8 mouse cellular contexts compared by ENCODE assay signal in genomic region chr8:120500701-120501261, GRCm38 (mm10).
DNase-seq lines count a peak whose midpoint lies in the region; ATAC-seq and TF ChIP-seq lines count a peak whose summit lies in the region.

No protein-coding gene starts in this region.

- no peaks in the 10 kb centered on the region for H3K9me3 ChIP-seq in kidney, embryonic 14.5 days (ENCODE audit: control insufficient read depth, low read length)

- H3K36me3 ChIP-seq in kidney, adult 2 months (ENCODE audit: control insufficient read depth, insufficient read depth, low read length) = no peaks in the 10 kb centered on the region
- H3K36me3 ChIP-seq in kidney, embryonic 14.5 days (ENCODE audit: control insufficient read depth, insufficient read depth, low read length) = no peaks in the 10 kb centered on the region
- H3K36me3 ChIP-seq in small intestine, adult 2 months (ENCODE audit: control insufficient read depth, insufficient read depth, low read length) = no peaks in the 10 kb centered on the region

- peak overlapping the region; percentile 45 for H3K27ac ChIP-seq in kidney, adult 2 months (ENCODE audit: insufficient read depth, low read depth, low read length)
- H3K27ac ChIP-seq in kidney, embryonic 14.5 days (ENCODE audit: low read depth, low read length) = no peak overlapping the region
- peak overlapping the region; percentile 17; the same call in 1 of the 2 replicates for H3K27ac ChIP-seq in small intestine, adult 2 months (ENCODE audit: insufficient read depth, low read depth, low read length)
- H3K27ac ChIP-seq in left cerebral cortex, adult 2 months = no peak overlapping the region

- H3K9ac ChIP-seq in kidney, embryonic 14.5 days (ENCODE audit: low read depth, low read length) = no peak overlapping the region

- no peak for ATAC-seq in kidney, embryonic 14.5 days (ENCODE audit: low FRiP score, low TSS enrichment)
- no peak for ATAC-seq in activated CD4-positive, CD25-positive, alpha-beta regulatory T cell, adult 4 months

- H3K4me1 ChIP-seq in kidney, adult 2 months (ENCODE audit: control insufficient read depth, insufficient read depth, low read length) = peaks cover 51% of the 10 kb centered on the region
- H3K4me1 ChIP-seq in kidney, embryonic 14.5 days (ENCODE audit: control insufficient read depth, insufficient read depth, low read length) = peaks cover 66% of the 10 kb centered on the region
- H3K4me1 ChIP-seq in small intestine, adult 2 months (ENCODE audit: control insufficient read depth, insufficient read depth, insufficient read length, low read length) = peaks cover 62% of the 10 kb centered on the region

- no peak overlapping the region for H3K4me2 ChIP-seq in kidney, embryonic 14.5 days (replicated peaks; ENCODE audit: low read depth, low read length)

- 41% methylated on average over 8 of the region's 8 CpGs for WGBS in kidney, adult 2 months
- 68% methylated on average over 8 of the region's 8 CpGs for WGBS in kidney, embryonic 14.5 days
- WGBS in small intestine, adult 2 months = 37% methylated on average over 8 of the region's 8 CpGs

- intact Hi-C loops in left cerebral cortex, adult 2 months (cut with DNase I) = no loop called here

- H3K4me3 ChIP-seq in kidney, adult 2 months (ENCODE audit: insufficient read depth, low read depth, low read length) = no peak overlapping the region
- no peak overlapping the region for H3K4me3 ChIP-seq in kidney, embryonic 14.5 days (ENCODE audit: low read length)
- no peak overlapping the region for H3K4me3 ChIP-seq in small intestine, adult 2 months (ENCODE audit: low read depth, low read length)
- H3K4me3 ChIP-seq in left cerebral cortex, adult 2 months = no peak overlapping the region

- TF ChIP-seq CTCF in kidney, adult 2 months (conservative IDR thresholded peaks at IDR 0.05; ENCODE audit: insufficient read depth, insufficient read length, low read depth, low read length) = peak; percentile 45
- TF ChIP-seq CTCF in small intestine, adult 2 months (IDR thresholded peaks at IDR 0.05; ENCODE audit: extremely low read depth, insufficient read length, insufficient replicate concordance, low read depth, low read length) = no peak
- TF ChIP-seq CTCF in left cerebral cortex, adult 2 months (IDR thresholded peaks at IDR 0.05) = no peak

- no peak for TF ChIP-seq POLR2A in kidney, adult 2 months (IDR thresholded peaks at IDR 0.05; ENCODE audit: low read depth, low read length)
- TF ChIP-seq POLR2A in small intestine, adult 2 months (IDR thresholded peaks at IDR 0.05; ENCODE audit: low read depth, low read length) = no peak

- no peaks in the 10 kb centered on the region for H3K27me3 ChIP-seq in kidney, adult 2 months (replicated peaks; ENCODE audit: control insufficient read depth, insufficient read depth, low read length)
- H3K27me3 ChIP-seq in kidney, embryonic 14.5 days (ENCODE audit: control insufficient read depth, insufficient read depth, low read length) = no peaks in the 10 kb centered on the region
- H3K27me3 ChIP-seq in small intestine, adult 2 months (ENCODE audit: control insufficient read depth, insufficient read depth, low read length) = no peaks in the 10 kb centered on the region

- DNase-seq in adrenal gland, adult (ENCODE audit: inconsistent age in 2 of 2, low spot score in 1 of 2) = peak; percentile 54 to 75
- DNase-seq in adrenal gland, postnatal 4 days (ENCODE audit: low spot score in 2 of 2) = no peak
- DNase-seq in kidney, adult 2 months = peak; percentile 83
- DNase-seq in kidney, postnatal 25 days = peak; percentile 70 to 87
- DNase-seq in left cerebral cortex, adult 2 months (ENCODE audit: extremely low spot score in 1 of 2, low spot score in 2 of 2) = no peak

Comparison
In these comparisons a context has a peak if more than half of its experiments do, and no peak if none do; other contexts are left out.
1. DNase-seq: peak in adrenal gland, adult (2 of 2), kidney, adult 2 months (single experiment) and kidney, postnatal 25 days (2 of 2); none in adrenal gland, postnatal 4 days (0 of 2) and left cerebral cortex, adult 2 months (0 of 2).
2. H3K27ac ChIP-seq: peak in kidney, adult 2 months (single experiment) and small intestine, adult 2 months (single experiment); none in kidney, embryonic 14.5 days (single experiment) and left cerebral cortex, adult 2 months (single experiment).